31 mouse cellular contexts compared by ENCODE assay signal in the genomic region with DNA sequence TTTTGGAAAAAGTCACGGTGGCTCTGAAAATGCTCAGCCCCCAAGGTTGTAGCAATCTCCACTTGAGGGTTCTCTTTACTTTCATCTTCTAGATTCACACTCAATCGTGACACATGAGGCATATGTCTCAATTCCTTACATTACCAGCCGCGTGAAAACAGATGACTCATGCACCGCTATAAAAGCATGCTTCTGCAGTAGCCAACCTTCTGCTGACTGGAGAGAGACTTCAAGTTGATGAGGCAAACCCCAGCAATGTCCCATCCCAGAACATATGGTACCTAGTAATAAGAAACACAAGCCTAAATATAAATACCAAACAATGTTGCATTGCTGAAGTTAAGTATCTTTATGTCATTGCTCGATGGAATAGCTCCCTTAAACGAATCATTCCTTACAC.
A peak's percentile ranks its signal among the peaks of the same experiment; 100 is the strongest.
DNase-seq lines count a peak whose midpoint lies in the region; ATAC-seq and TF ChIP-seq lines count a peak whose summit lies in the region.
"Had no signal": no experiment of that assay in that cellular context is flagged by ENCODE, and none has a peak within 500 bp of the region (broad histone marks: within the 10 kb centered on the region; RNA-seq: fewer than 3 reads in every experiment).

No protein-coding gene starts in this region.

- H3K36me3 ChIP-seq in forebrain, postnatal 0 days (ENCODE audit: insufficient read depth): no peaks in the 10 kb centered on the region
- H3K36me3 ChIP-seq in forebrain, embryonic 15.5 days: no peaks in the 10 kb centered on the region
- H3K36me3 ChIP-seq: G1E; heart, embryonic 12.5 days; hindbrain, embryonic 15.5 days; kidney, embryonic 15.5 days; limb, embryonic 10.5 days; limb, embryonic 15.5 days; liver, embryonic 13.5 days; midbrain, embryonic 13.5 days; neural tube, embryonic 13.5 days had no signal

- peak; percentile 54; the same call in 1 of the 2 replicates for ATAC-seq in forebrain, postnatal 0 days
- no peak for ATAC-seq in forebrain, embryonic 15.5 days (replicated peaks)
- no peak for ATAC-seq in granulocyte monocyte progenitor cell, adult 5-6 weeks (replicated peaks; ENCODE audit: poor library complexity, severe bottlenecking)
- ATAC-seq: inflammation-experienced regulatory T-cells, adult 6 months; lung, postnatal 0 days; midbrain, embryonic 13.5 days had no signal

- DNase-seq in forebrain, postnatal 0 days: no peak
- peak; percentile 40 to 60 for DNase-seq in right cerebral cortex, adult 2 months (ENCODE audit: low spot score in 2 of 2)
- DNase-seq in right cerebral cortex, postnatal 4 days: no peak
- DNase-seq in left cerebral cortex, postnatal 25 days (ENCODE audit: low spot score in 2 of 2): peak; percentile 32 to 86
- no peak for DNase-seq in urinary bladder, adult 2 months (ENCODE audit: low spot score)
- DNase-seq in embryo, embryonic 10.5 days (ENCODE audit: low spot score): no peak
- DNase-seq: adrenal gland, adult 8-10 months; cerebellum, adult 11 months; cerebellum, postnatal 10 days; gastrocnemius, postnatal 36 days; heart, adult 2 months; heart, postnatal 4 days; kidney, adult 11 months; kidney, postnatal 25 days; liver, embryonic 13.5 days; lung, adult 18-20 months had no signal

- no peak for TF ChIP-seq CTCF in forebrain, postnatal 0 days (IDR thresholded peaks at IDR 0.05; ENCODE audit: low read depth)

- H3K9me3 ChIP-seq in forebrain, postnatal 0 days (ENCODE audit: low read length): no peaks in the 10 kb centered on the region
- no peaks in the 10 kb centered on the region for H3K9me3 ChIP-seq in forebrain, embryonic 15.5 days
- H3K9me3 ChIP-seq: heart, embryonic 12.5 days; hindbrain, embryonic 15.5 days; kidney, embryonic 15.5 days; limb, embryonic 10.5 days; limb, embryonic 15.5 days; liver, embryonic 13.5 days; midbrain, embryonic 13.5 days; neural tube, embryonic 13.5 days had no signal

- H3K27ac ChIP-seq in forebrain, postnatal 0 days (ENCODE audit: low read depth, low read length): no peak overlapping the region
- no peak overlapping the region for H3K27ac ChIP-seq in forebrain, embryonic 15.5 days (replicated peaks)
- H3K27ac ChIP-seq: heart, adult 2 months; hindbrain, embryonic 15.5 days; kidney, embryonic 15.5 days; layer of hippocampus, adult 2 months; limb, embryonic 10.5 days; limb, embryonic 15.5 days; liver, embryonic 13.5 days; macrophage; midbrain, embryonic 13.5 days; neural tube, embryonic 13.5 days had no signal

- H3K4me1 ChIP-seq in forebrain, postnatal 0 days (ENCODE audit: insufficient read depth): no peaks in the 10 kb centered on the region
- no peaks in the 10 kb centered on the region for H3K4me1 ChIP-seq in forebrain, embryonic 15.5 days
- H3K4me1 ChIP-seq: heart, embryonic 12.5 days; kidney, embryonic 15.5 days; limb, embryonic 10.5 days; limb, embryonic 15.5 days; liver, embryonic 13.5 days; midbrain, embryonic 13.5 days; neural tube, embryonic 13.5 days had no signal

- no peak overlapping the region for H3K4me2 ChIP-seq in forebrain, postnatal 0 days (ENCODE audit: low read depth)
- H3K4me2 ChIP-seq in forebrain, embryonic 15.5 days (replicated peaks): no peak overlapping the region
- H3K4me2 ChIP-seq: heart, embryonic 12.5 days; hindbrain, embryonic 15.5 days; kidney, embryonic 15.5 days; limb, embryonic 15.5 days; liver, embryonic 13.5 days; midbrain, embryonic 13.5 days; neural tube, embryonic 13.5 days had no signal

- no peak overlapping the region for H3K4me3 ChIP-seq in forebrain, postnatal 0 days (ENCODE audit: low read depth, low read length)
- no peak overlapping the region for H3K4me3 ChIP-seq in forebrain, embryonic 15.5 days
- H3K4me3 ChIP-seq: erythroblast, embryonic 14.5 days; heart, adult 2 months; heart, embryonic 12.5 days; hindbrain, embryonic 15.5 days; kidney, embryonic 15.5 days; layer of hippocampus, adult 2 months; limb, embryonic 10.5 days; limb, embryonic 15.5 days; liver, embryonic 13.5 days; midbrain, embryonic 13.5 days; neural tube, embryonic 13.5 days had no signal

- intact Hi-C loops in left cerebral cortex, postnatal 25 days (cut with DNase I): loop anchor here (1.0 to 10.0 kb wide), 2 partner anchors 140 to 312 kb away; a partner anchor contains a TSS

- no peaks in the 10 kb centered on the region for H3K27me3 ChIP-seq in forebrain, postnatal 0 days (ENCODE audit: insufficient read depth, low read length)
- H3K27me3 ChIP-seq in forebrain, embryonic 15.5 days: no peaks in the 10 kb centered on the region
- H3K27me3 ChIP-seq: heart, embryonic 12.5 days; hindbrain, embryonic 15.5 days; kidney, embryonic 15.5 days; limb, embryonic 15.5 days; liver, embryonic 13.5 days; midbrain, embryonic 13.5 days; neural tube, embryonic 13.5 days had no signal

- no peak overlapping the region for H3K9ac ChIP-seq in forebrain, postnatal 0 days
- H3K9ac ChIP-seq in forebrain, embryonic 15.5 days (replicated peaks): no peak overlapping the region
- H3K9ac ChIP-seq: heart, embryonic 12.5 days; hindbrain, embryonic 15.5 days; kidney, embryonic 15.5 days; limb, embryonic 15.5 days; liver, embryonic 13.5 days; midbrain, embryonic 13.5 days; neural tube, embryonic 13.5 days had no signal

- WGBS in forebrain, postnatal 0 days: 82% methylated on average over 7 of the region's 7 CpGs
- 81% methylated on average over 7 of the region's 7 CpGs for WGBS in forebrain, embryonic 15.5 days

Comparison
In these comparisons a context has a peak if more than half of its experiments do, and no peak if none do; other contexts are left out.
1. DNase-seq: peak in right cerebral cortex, adult 2 months (2 of 2) and left cerebral cortex, postnatal 25 days (2 of 2); none in forebrain, postnatal 0 days (single experiment), right cerebral cortex, postnatal 4 days (single experiment), urinary bladder, adult 2 months (single experiment) and embryo, embryonic 10.5 days (single experiment).